Mouse (Mus musculus) brain, embryonic 14.5 days (tissue): ENCODE data around the gene Cenpx.

Experiments used
- CTCF ChIP-seq: fragments of 200-500 bp; IDR thresholded peaks from 2 replicates; pipeline ENCODE4 v1.5.1; 2012; ENCODE audit warnings: inconsistent platforms, mild to moderate bottlenecking, moderate library complexity, borderline replicate concordance; ENCODE audit not compliant: insufficient read depth, insufficient read length; ENCODE audit errors: extremely low read depth
- POLR2A ChIP-seq: fragments of 200-500 bp; IDR thresholded peaks from 2 replicates; pipeline ENCODE4 v1.6.1; 2012; ENCODE audit warnings: mild to moderate bottlenecking, inconsistent platforms, borderline replicate concordance; ENCODE audit not compliant: poor library complexity, insufficient read depth, insufficient read length, severe bottlenecking; ENCODE audit errors: extremely low read depth

GRCm38 (mm10) chr11:120731395-120731794, 17.9 kb upstream of the Cenpx start:
- no peak for TF ChIP-seq POLR2A
- no peak for TF ChIP-seq CTCF
